Mouse (Mus musculus): ENCODE measurements around the gene Rpp25l.
A peak's percentile ranks its signal among the peaks of the same experiment; 100 is the strongest.
"Not testable (repeated sequence)": the region's sequence is repeated elsewhere in the genome, so short reads cannot be mapped to it uniquely, and the experiment has no call there.

The Rpp25l gene

DNA sequence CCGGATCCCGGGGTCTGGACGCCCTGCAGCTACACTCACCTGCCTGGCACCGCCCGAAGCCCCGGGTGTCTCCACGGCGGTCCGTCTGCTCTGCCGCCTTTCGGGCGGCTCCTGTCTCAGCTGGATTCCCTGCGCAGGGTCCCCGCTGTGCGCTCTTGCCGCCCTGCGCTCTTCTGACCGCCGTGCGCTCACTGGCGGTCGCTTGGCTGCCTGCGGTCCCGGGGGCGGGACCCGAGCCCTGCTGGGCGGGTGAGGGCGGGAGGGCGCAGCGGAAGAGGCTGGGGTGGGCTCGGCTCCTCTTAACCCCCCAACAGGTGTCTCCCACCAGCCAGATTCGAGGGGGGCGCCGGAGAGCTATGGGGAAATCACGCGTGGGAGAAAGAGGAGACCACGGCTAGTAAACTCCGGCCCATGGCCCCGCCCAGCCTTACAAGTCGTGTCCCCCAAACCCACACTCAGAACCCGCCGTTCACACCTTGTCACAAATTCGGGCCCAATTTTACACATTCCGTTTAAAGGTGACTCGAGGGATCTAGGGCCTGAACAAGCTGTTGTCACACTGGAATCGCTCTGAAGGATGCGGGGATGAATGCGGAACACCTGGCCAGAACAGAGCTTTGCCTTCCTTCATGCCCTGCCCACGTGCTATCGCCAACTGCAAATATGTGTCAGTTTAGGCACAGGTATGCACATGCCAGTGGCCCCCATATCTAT, 17.9 kb upstream of the Rpp25l start, which contains the start of gene Arid3c:
Arid3c (minus strand) TSS at position 91 of the 714 bp plus-strand sequence.
- no peak for DNase-seq

DNA sequence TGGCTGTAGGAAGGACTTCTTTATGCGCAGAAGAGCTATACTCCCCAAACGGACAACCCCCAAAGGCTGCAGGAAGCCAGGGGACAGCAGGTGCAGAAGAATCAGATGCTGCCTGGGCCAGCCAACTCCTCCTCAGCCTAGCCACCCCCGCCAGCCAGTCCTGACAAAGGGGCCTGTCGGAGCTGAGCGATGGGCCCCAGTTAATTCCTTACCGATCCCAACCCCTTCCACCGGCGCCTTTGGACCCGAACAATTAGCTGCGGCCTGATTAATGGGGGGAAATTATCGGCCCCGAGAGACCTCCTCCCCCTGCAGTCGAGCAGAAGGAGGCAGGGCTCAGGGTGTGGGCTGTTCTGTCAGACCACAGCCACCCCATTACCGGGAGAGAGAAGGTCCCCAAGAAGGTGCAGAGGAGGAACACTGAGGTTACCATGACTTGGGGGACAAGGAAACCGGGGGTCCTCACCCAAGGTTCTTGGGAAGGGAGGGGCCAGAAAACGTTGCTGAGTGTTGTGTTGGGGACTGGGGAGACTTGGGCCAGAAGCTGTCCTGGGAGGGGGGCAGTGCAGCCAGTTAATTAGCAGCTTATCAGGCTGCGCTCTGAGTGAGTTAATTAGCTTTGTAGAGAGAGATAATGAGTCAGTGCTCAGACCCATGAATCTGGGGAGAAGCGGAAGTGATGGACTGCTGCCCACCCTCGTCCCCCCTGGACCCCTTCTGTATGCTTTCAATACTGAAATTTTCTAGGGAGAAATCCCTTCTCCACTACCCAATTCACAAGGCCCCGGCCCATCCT, 13.7 kb upstream of the Rpp25l start:
- DNase-seq = no peak

DNA sequence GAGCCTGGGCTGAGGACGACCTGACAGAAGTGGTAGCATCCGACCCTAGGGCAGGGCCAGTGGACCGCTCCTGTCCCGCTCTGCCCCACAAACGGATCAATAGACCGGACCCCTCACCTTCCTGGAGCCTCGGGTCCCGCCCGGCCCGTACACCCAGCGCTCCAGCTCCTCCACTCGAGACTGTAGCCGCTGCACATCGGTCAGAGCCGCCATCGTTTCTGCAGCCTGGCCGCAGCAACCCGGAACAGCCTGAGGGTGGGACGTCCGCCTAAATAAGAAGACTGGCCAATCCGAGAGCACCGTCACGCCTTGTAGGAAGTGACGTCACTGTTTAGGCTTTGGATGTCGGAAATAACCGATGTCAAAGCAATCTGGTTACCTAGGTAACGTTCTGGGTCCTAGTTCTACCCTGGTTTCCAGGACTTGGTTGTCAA, 9.6 kb upstream of the Rpp25l start, which contains the start of gene Dctn3:
Dctn3 (minus strand) TSS at position 253 of the 434 bp plus-strand sequence.
- peak; percentile 93 for DNase-seq

DNA sequence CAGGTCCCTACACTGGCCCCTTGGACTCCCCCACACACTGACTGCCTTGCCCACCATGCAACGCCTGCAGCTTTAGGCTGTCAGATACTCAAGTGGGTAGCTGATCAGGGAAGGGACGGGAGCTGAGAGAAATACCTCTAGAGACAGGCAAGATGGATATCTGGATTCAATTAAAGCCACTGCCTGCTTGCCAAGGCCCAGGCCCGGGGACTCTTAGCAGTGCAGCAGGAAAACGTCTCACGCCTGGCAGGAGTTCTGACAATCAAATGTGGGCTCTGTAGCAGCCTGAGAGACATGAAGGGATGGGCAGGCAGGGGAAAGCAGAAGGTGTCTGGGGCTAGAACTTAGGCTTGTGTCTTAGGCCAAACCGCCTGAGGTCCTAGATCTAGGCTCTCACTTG, 3.5 kb upstream of the Rpp25l start:
- DNase-seq = no peak

DNA sequence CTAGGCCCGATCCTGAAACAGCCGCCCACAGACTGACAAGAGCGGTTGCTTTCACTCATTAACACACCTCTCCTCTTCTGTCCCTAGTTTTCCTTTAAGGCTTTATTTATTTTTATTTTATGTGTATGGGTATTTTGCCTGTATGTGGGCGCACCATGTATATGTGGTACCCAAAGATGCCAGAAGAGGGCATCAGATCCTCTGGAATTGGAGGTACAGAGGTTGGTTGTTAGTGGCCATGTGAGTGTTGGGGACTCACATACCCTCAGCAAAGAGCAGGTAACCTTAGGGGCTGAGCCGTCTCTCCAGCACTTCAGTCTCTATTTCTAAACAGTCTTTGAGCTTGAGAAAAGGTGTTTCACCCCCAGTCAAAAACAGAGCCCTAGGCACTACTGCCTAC, 2.3 kb upstream of the Rpp25l start:
- DNase-seq = peak; percentile 65

DNA sequence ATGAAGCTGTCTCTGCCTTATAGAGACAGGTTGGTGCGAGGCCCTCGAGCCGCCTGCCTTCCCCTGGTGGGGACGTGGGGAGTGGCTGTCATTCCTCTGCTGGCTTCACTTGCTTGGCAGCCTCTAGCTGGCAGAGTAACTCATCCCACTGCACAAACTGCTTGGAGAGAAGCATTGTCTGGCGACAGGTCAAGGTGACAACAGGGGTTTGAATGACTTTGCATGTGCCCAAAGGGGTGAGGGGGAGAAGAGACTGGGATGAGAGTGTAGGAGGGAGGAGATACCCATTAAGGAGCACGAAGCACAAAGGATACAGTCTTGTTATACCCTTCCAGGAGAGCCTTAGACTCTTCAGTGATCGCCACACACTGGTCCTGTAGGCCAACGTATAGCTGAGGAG, 1.7 kb upstream of the Rpp25l start:
- no peak for DNase-seq

DNA sequence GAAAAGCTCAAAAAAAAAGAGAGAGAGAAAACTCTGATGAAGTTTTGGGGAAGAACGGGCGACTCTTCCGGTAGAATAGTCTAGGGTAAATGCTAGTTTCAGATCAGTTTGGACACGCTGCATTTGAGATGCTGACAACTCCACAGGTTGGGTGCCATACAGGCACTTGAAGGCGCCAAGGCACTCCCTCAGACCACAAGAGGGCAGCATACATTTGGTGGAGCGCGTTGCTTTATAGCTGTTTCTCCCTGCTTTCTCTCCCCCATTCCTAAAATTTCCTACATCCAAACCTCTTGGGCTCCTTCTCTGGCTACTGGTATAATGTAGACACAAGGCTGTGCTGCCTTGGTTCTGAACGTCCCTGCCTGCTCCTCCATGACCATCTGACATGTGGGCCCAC, 942 bp upstream of the Rpp25l start:
- peak; percentile 82 for DNase-seq

DNA sequence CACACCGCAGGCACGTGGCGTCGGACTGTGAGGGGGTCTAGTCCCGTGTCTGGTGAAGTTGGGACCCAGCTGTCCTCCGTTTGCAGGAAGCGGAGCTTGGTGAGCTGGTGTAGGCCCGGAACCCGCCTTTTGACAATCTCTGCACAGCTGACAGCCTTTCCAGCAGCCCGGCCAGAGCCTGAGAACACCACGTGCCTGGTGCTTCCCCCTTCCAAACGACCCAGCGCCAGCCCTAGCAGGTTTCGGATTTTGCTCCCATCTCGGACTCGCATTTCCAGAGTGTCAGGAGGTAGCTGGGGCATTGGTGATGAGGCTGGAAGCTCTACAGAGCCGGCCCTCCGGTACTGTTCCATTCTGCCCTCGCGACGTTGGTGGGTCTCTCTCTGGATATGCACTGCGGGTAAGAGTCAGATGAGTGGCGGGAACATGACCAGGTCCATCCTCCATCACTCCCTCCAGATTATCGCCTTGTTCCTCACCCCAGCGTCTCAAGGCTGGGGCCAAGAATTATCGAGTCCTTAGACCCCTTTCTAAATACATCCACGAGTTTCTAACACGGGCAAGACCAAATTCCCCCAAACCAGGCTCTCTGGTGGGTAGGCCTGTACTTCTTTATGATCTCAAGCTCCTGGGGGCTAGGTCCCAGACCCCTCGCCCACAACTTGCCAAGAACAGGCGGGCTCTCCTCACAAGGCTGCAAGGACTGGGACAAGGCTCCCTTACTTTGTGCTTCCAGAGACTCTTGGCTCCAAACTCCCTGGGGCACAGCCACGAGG, 725 bp downstream of the Rpp25l start:
- DNase-seq = peak; percentile 48

DNA sequence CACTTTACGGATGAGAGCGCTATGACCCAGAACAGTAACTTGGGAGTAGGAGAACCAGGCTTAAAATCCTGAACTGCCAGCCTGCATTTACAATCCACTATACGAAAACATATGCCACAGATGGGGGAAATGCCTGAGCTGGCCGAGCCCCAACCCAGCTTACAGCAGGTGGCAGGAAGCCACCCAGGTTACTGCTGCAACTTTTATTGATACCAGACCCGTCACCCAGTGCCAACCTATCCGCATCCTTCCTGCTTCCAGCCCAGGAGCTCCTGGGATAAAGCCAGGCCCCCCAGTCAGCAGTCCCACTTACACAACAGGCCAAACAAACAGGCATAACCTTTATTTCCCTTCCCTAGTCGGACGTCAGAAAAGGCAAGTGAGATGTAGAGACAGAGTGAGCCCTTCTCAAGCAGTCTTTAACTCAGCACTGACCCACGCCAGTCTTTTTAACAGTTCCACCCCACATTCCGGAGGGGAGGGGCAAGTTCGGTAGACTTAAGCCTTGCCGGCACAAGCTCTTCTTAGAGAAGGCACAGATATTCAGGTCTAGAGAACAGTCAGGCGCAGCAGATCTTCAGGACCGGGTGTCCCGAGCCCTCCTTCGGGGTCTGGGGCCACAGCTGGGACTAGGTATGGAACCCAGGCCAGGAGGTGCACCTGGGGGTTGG, 1.5 kb downstream of the Rpp25l start:
- DNase-seq = no peak

DNA sequence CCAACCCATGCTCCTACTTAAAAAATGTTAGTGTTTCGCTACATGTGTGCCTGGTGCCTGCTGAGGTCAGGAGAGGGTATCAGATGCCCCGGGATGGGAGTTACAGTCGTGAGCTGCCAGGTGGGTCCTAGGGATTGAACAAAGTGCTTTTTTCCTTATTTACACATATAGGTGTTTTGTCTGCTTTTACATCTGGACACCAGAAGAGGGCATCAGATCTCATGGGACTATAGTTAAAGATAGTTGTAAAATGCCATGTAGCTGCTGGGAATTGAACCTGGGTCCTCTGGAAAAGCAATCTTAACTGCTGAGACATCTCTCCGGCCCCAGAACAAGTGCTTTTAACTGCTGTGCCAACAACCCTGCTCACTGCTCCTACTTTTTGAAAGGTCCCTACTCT, 3.1 kb downstream of the Rpp25l start:
- DNase-seq = no peak

DNA sequence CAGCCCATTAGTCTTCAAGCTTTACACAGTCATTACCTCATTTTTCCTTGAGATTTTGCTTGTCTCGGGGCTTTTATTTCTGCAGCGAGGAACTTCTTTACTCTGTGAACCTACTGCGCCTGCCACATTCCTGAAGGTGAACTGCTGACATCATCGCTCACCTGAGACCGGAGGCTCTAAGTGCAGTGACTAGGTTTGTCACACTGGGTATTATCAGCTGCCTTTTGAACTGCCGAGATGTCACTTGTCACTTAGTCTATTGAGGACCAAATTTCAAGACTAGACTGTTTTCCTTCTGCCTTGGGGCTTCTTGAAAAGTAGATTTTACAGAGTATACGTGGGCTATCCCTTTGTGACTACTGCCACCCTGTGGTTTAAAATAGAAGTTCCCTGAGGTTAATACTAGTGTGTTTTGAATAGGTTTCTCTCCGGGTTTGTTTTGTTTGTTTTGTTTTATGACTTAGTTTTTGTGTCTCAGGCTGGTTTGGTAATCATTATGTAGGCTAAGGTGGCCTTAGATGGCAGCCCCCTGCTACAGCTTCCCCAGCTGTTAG, 5.1 kb downstream of the Rpp25l start:
- no peak for DNase-seq

DNA sequence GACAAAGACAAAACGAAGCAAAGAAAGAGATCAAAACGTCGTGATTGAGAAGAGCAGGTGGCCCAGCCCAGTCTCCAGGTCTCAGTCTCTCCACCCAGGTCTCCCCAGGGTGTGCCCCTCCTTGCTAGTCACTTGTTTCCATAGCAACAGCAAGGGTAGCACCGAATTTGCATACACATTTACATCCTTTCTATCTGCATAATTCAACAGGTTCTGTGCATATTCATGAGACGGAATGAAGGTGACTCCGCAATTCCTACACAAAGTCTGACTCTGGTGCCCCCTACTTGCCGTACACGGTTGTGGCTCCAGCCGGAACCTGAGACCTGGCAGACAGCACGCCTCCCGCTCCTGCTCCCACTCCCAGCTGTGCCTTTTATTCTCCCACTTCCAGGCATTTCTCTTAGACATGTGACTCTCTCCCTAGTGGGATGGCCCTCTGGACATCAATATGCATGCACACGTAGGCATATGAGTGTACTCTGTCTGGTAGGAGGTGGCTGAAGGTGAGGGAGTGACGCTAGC, 6.3 kb downstream of the Rpp25l start:
- peak; percentile 79 for DNase-seq

DNA sequence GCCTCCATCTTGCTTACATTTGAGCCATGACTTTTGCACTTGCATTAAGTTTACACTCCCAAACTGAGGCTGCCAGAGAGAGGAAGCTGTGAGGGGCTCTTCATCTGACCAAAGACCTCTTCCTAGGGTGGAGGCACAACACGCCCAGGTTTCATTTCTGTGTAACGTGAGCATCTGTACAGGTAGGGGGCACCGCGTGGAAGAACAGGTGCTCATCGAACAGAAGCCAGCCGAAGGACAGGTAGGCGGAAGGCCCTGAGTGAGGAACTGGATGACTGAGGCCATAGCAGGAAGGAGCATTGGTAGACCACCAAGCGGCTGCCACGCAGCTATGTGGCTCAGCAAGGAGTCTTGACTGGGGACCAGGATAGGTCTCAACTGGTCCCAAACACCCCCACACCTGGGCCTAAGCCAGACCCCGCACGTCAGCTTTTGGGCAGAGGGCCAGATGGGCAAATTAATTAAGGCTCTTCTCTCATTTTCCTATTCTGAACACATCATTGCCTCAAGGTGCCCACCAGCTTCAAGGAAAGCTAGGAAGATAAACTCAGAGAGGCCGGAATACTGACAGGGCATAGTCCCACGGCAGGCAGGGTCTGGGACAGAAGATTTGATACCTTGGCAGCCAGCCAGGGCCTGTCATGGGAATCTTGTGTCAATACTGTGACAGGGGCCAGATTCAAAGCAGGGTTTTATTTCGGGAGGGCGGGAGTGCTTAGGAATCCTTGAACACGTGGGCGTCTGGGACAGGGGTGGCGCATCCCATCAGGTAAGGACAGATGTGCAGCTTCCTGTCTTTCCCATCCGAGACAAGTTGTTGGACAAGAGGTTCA, 7.2 kb downstream of the Rpp25l start:
- DNase-seq = no peak

DNA sequence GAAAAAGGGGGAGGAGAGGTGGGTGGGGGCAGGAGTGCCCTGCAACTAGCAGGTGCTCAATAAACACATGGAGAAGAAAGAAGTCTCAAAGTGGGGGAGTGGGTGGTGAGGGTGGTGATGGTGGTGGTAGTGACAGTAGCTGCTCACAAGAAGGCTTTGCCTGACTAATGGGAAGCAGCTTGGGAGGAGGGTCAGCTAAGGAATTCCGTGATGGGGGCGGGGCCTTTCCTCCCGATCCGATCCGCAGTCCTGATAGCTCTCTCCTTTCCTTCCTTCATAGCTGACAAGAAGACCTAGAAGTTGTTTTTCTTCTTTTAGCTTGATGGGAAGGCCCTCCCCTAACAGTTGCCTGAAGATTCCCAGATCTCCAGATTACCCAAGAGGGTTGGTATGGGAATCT, 8.7 kb downstream of the Rpp25l start:
- DNase-seq = peak; percentile 51

DNA sequence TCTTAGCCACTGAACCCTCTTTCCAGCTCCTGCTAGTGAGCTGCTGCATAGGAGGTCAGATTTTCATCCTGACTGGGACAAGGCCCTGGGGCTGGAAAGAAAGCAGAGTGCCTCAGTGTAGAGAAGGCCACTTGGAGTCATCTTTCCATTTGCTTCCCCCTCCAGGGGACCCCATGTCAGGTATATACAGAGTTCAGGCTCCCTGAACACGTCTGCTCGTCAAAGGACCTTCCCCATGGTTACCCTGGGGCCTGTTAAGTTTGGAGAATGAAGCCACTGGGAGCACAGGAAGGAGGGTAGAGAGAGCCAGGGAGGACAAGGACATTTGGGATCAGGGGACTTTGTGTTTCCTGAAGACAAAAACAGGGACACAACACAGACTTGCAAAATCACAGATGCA, 11.1 kb downstream of the Rpp25l start:
- not testable (repeated sequence) for DNase-seq

DNA sequence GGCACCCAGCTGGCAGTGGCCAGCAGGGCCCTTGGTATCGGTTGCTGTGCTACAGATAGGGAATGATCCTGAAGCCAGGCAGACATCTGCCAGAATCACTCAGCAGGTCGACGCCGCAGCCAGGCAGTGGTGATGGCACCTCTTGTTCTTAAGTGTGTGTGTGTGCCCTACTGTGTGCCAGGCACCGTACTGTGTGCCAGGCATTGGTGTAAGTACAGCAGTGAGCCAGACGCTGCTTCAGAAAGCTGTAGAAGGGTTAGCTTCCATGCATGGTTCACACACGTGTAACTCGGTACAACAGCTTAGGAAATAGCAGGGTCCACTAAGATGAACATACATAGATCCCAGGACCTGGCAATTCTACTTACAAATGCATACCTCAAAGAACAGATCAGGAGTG, 13.1 kb downstream of the Rpp25l start:
- not testable (repeated sequence) for DNase-seq

DNA sequence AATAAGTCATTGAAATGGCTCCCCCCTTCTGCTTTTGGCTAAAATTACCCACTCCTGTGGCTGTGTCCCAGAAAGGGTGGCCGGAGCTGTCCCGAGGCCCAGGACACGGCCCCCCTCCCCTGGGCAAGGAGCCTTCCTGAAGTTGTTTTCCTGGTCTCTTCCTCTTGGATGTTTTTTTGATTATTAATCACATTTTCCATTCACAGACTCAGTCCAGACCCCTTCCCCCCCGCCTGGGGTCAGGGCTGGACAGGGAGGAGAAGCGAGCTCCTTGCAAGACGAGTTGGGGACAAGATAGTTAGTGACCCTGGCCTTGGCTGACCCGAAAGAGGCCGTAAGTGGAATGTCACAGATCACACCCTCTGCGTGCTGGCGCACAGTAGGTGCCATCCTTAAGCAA, 13.6 kb downstream of the Rpp25l start, which contains the start of gene Il11ra1:
Il11ra1 (plus strand) TSS at position 207 of the 400 bp plus-strand sequence.
- DNase-seq = not testable (repeated sequence)

DNA sequence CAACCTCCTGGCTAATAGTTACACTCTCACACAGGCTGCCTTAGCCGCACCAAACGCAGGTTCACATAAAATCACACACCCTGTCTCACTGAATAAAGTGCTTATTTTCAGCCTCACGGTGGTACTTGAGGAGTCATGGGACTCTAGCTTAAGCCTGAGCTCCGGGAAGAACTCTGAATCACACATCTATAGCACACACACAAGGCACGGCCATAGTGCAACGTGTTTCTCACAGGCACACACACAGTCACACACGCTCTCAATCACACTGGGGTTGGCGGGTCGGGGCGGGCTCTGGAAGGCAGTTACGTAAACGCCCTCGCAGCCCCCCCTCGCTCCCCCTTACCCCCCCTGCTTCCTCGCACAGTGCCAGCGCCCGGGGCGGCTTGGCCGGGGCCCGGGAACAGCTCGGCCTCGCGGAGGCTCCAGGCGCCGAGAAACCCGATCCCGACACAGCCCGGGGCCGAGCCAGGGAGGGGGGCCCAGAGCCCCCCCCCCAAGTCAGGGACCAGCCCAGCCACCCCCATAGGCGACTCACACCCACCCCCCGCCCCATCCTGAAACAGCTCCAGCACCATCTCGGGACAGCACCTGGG, 14.8 kb downstream of the Rpp25l start:
- DNase-seq = not testable (repeated sequence)

DNA sequence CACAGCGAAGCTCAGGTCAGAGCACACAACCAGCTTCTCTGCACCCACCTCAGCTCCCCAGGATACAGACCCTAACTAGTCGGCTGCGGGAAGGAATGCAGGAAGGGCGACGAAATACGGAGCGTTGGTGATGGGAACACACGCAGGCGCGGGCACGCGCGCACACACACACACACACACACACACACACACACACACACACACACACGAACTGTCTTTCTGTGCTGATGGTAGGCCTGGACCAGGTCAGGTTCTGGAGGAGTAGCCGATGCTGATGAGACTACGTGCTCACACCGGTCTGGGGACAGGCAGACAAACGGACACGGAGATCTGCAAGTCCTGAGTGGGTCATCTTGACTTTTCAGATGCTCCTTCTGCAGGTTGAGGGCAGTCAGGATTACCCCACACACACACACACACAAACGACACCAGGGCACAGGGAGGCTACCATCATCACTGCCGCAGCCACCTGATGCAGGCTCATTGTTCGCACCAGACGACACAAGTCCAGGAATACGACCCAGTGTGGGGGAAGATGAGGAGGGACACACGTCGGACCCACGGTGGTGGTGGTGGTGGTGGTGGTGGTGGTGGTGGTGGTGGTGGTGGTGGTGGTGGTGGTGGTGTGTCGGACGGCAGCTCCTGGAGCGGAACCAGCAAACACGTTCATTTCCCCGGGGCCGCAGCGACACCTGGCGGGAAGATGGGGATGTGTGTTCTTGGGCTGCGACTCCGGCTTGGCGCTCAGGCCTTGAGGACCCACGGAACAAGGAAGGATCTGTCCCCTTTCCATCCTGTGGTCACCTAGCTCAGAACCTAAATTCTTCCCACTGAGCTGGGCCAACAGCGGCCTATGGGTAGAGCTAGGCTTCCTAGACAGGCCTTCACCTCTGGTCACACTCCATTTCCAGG, 16.1 kb downstream of the Rpp25l start, which contains the start of gene Cntfr:
Cntfr (minus strand) TSS at position 160 of the 912 bp plus-strand sequence.
- DNase-seq = peak; percentile 91

Measured in kidney, postnatal 10 days (tissue).